Mouse (Mus musculus) adrenal gland, postnatal 25 days (tissue): ENCODE data around the gene Lim2. TPM values are rescaled to one million over a fixed set of nuclear protein-coding genes. Genes with fewer than 3 reads are reported as not detected.
"Not testable (repeated sequence)": the region's sequence is repeated elsewhere in the genome, so short reads cannot be mapped to it uniquely, and the experiment has no call there.

Source experiments
- DNase-seq: peaks from one replicate; pipeline ENCODE4 v3.0.0; 2021; ENCODE audit warnings: mixed read lengths
- long read RNA-seq: library from polyadenylated mRNA; stranded (forward); transcript quantifications from one replicate; pipeline ENCODE4 v2.0.0, GENCODE M21; 2021
- total RNA-seq: library from RNA; stranded (reverse); gene quantifications from 2 replicates; pipeline ENCODE4 v1.2.3, GENCODE M21; 2021

The Lim2 gene
- total RNA-seq, result not detected in 2 replicates
- long read RNA-seq, result 0 reads

DNA sequence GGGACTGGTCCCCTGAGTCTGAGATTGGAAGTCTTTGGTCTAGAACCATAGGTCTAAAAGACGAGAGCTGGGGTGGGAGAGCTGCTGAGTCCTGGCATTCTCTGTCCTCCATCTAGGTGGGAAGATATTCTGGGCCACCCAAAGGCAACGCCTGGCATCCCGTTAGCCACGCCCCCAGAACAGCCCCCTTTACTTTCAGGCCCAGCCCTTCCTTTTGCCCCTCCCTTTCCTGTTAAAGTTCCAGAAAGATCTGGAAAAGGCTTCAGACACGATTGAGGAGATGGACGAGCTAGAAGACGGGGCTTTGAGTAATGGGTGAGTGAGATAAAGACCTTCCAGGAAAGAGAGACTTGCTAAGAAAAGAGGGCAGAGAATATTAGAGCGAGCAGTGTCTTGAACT lies at the start of gene Lim2:
Lim2 (plus strand) TSS at position 265 of the 400 bp plus-strand sequence.
- DNase-seq, result no peak

DNA sequence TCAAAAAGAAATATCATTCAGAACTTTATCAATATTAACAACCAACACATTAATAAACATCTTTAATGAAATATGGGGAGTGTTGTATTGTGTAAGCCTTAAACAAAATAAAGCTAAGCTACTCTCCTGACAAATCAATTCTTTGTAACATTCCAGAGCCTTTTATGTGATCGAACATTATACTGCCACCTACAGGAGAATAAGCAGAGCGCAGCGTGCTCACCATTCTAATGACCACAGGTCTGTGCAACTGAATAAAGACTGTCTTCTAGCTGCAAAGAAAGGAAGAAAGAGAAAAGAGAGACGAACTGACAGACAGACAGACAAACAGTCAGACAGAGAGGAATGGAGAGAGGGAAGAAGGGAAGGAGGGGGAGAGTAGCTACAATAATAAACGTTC lies 49.2 kb upstream of the Lim2 start:
- peak; percentile 5 for DNase-seq

- no peak for DNase-seq
Observed at GRCm38 (mm10) chr7:43392349-43393121, 34.9 kb upstream of the Lim2 start.

DNA sequence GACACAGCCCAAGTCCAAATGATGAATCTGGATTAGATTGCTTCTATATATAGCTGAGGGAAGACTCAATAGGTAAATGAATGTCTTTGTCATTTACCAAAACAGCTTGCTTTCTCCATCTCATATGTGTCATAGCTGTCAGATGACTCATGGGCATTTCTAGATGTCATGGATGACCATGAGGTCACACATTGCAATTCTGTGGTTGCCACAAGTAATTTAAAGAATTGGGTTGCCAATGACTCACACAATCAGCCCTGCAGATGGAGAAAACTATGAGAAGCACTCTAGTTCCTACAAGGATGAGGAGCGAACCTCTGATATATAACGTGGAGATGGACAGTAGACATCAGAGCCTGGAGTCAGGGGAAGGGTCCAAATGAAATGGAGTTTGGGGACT lies 28.0 kb upstream of the Lim2 start:
- no peak for DNase-seq

DNA sequence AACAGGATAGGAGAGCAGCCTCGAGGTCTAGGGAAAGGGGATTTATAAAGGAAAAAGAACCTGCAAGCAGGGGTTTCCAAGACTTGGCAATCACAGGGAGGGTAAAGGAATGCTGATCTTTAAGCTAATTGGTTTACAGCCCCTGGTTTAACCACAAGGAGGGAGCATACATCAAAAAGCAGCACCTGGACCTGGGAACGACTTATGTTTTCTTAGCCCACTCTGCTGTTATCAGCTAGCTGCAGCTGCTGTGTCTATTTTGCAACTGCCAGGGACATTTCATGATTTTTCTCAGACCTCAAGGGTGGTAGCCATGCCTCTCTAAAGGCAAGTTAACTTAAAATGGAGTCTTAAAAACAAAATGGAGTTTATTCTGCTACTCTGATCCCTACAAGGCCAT lies 24.8 kb upstream of the Lim2 start:
- DNase-seq, result no peak

DNA sequence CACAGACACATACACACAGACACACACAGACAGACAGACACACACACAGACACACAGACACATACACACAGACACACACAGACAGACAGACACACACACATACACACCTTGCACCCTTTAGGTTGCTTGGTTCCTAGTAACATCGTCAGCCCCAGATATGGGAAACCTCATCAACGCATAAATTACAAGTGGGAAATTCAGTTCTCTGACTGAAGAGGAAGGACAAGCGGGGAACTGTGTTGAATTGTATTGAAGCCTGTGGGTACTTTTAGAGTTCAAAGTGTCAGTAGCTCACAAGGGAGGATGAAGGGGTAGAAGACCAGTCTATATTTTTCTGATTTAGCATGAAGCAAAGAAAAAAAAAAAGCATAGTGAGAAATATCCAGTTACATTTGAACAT lies 19.9 kb upstream of the Lim2 start:
- DNase-seq, result no peak

GRCm38 (mm10) chr7:43408131-43408553 lies 19.3 kb upstream of the Lim2 start, which contains the start of gene Siglecg:
Siglecg (plus strand) TSS chr7:43408204.
- DNase-seq, result no peak

- DNase-seq, result no peak
Observed at GRCm38 (mm10) chr7:43409084-43409483, 18.4 kb upstream of the Lim2 start.

DNA sequence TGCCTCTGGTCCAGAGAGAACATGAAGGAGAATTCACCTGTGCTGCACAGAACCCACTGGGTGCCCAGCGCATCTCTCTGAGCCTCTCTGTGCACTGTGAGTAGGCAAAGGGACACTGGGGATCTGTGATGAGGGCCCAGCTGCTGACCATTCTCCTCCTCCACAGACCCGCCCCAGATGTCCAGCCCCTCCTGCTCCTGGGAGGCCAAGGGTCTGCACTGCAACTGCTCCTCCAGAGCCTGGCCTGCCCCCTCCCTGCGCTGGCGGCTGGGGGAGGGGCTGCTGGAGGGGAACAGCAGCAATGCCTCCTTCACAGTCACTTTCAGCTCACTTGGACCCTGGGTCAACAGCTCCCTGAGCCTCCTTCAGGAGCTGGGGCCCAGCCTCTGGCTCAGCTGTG lies 15.7 kb upstream of the Lim2 start:
- not testable (repeated sequence) for DNase-seq

- DNase-seq, result no peak
Observed at GRCm38 (mm10) chr7:43417298-43417697, 10.2 kb upstream of the Lim2 start.

GRCm38 (mm10) chr7:43422995-43423617 lies 4.4 kb upstream of the Lim2 start:
- peak; percentile 88 for DNase-seq

- DNase-seq, result no peak
Observed at GRCm38 (mm10) chr7:43423991-43424625, 3.4 kb upstream of the Lim2 start.

DNA sequence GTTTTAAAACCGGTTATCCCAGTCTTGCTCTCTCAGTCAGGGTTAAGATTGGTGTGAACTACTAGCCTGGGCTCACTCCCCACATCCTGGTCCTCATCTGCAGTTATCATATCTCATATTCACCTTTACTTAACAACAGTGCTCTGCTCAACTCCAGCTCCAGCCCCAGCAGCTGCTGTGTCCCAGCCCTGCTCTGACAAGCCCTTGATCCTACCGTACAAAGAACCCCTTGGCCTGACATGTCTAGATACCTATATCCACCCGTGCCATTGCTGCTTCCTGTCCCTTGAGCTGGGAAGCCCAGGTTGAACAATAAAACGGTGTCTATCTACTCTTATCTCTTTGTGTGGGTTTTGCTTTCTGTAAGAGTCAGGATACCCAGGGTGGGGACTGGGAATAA lies 2.0 kb downstream of the Lim2 start:
- no peak for DNase-seq

DNA sequence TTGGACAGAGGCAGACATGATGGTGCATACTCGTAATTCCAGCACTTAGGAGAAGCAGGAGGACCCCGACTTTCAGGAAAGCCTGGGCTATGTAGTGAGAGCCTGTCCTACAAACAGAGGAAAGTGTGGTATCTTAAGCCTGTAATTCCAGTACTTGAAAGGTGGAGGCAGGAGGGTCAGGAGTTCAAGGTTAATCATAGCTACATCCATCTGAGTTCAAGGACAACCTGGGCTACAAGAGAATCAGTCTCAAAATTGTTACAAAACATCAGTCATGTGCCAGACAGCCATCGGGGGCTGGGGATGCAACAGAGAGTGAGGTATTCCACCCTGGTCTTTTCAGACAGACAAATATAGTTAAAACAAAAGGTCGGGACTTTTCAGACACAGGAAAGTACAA lies 5.4 kb downstream of the Lim2 start:
- no peak for DNase-seq

DNA sequence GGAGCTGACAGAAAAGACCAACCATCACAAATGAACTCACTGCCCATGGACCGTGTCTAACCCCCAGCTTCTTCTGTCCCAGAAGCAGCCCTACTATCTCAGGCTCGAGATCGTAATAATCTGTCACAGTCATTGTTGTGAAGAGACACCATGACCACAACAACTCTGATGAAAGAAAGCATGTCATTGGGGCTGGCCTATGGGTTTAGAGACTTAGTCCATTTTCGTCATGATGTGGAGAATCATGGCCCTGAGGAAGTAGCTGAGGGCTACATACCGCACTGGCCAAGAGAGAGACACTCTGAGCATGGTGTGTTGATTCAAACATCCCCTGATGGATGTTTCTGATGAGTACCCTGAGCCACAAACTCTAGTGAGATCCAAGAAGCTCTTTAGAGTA lies 7.2 kb downstream of the Lim2 start:
- no peak for DNase-seq

DNA sequence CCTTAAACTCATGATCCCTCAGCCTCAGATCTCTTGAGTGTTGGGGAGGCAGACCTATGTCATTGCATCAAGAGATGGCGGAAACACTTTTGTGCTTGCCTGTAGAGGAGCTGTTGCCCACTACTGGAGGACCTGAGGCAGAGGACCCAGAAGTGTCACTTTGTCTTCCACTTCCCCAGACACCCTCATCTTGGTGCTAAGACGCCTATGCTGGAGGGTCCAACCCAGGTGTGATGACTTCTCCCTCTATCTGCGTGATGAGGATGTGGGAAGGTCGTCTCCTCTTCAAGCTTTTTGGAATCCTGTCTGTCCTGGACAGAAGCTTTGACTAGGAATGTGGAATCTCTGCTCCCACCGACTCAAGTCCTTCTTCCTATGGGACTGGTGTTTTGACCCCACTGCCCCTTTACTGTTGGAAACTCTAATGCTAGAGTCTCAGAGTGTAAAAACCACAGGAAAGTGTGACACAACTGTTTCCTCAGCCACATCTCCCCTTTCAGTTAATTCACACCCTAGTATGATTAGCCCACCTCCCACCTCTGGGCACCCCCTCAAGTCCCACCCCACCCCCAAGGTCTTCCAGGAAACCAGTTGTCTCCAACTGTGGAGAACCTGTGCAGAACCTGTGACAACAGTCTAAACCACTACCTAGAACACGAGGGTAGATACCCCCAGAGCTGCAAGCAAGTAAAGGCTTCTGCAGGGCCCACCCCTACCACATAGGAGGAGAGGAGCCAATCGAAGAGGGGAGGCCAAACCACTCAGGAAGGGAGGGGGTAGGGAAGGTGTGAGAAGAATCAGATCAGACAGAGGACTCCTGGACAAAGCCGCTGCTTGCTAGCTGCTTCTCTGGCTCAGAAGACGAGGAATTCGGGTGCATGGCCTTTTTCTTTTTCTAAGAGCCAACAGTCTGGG lies 9.1 kb downstream of the Lim2 start, which contains the start of gene Nkg7:
Nkg7 (plus strand) TSS at position 733 of the 915 bp plus-strand sequence.
- no peak for DNase-seq

GRCm38 (mm10) chr7:43438611-43439010 lies 11.1 kb downstream of the Lim2 start:
- DNase-seq, result no peak

- no peak for DNase-seq
Observed at GRCm38 (mm10) chr7:43440482-43440881, 13.0 kb downstream of the Lim2 start, which contains the start of gene Cldnd2. Cldnd2 (plus strand) TSS chr7:43440782.

DNA sequence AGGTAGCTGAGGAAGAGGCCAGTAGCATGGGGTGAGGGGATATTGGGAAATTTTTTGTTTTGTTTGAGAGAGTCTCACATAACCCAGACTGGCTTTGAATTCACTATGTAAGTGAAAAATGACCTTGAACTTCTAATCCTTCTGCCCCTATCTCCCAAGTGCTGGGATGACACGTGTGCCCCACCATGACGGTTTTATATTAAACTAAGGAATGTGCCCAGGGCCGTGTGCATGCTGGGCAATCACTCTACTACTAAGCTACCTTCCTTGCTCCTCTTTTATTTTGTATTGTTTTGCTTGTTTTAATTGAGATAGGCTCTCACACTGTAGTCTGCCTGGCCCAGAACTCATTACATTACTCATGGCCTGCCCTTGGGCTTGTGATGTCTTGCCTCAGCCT lies 13.6 kb downstream of the Lim2 start:
- DNase-seq, result no peak

- no peak for DNase-seq
Observed at GRCm38 (mm10) chr7:43442684-43443083, 15.2 kb downstream of the Lim2 start.

GRCm38 (mm10) chr7:43443126-43443916 lies 15.9 kb downstream of the Lim2 start:
- peak; percentile 83 for DNase-seq
